Mouse (Mus musculus): ENCODE measurements around the gene Tbc1d21. TPM values are rescaled to one million over a fixed set of nuclear protein-coding genes. Genes with fewer than 3 reads are reported as not detected.
A peak's percentile ranks its signal among the peaks of the same experiment; 100 is the strongest.

The Tbc1d21 gene
- total RNA-seq, 4 experiments from 2014 or later = not detected

GRCm38 (mm10) chr9:58345963-58346362 lies 24.3 kb downstream of the Tbc1d21 start:
- no peak for DNase-seq (ENCODE audit: low spot score in 2 of 2)

- no peak for DNase-seq (ENCODE audit: low spot score in 2 of 2)
These were observed 28.5 kb downstream of the Tbc1d21 start for GRCm38 (mm10) chr9:58341795-58342194.

GRCm38 (mm10) chr9:58336650-58337281 lies 33.5 kb downstream of the Tbc1d21 start:
- no peak for DNase-seq (ENCODE audit: low spot score in 2 of 2)

GRCm38 (mm10) chr9:58331276-58331675 lies 39.0 kb downstream of the Tbc1d21 start:
- DNase-seq (ENCODE audit: low spot score in 2 of 2) = no peak

- peak in 1 of 2 experiments; percentile 75 for DNase-seq (ENCODE audit: low spot score in 2 of 2)
These were observed 40.0 kb downstream of the Tbc1d21 start for GRCm38 (mm10) chr9:58330293-58330692.

- DNase-seq (ENCODE audit: low spot score in 2 of 2) = no peak
These were observed 42.9 kb downstream of the Tbc1d21 start for GRCm38 (mm10) chr9:58327382-58327781.

- DNase-seq (ENCODE audit: low spot score in 2 of 2) = no peak
These were observed 43.6 kb downstream of the Tbc1d21 start for GRCm38 (mm10) chr9:58326477-58327180.

GRCm38 (mm10) chr9:58321681-58322080 lies 48.6 kb downstream of the Tbc1d21 start:
- DNase-seq (ENCODE audit: low spot score in 2 of 2) = no peak

- DNase-seq (ENCODE audit: low spot score in 2 of 2) = no peak
These were observed 51.9 kb downstream of the Tbc1d21 start for GRCm38 (mm10) chr9:58318317-58318716.

GRCm38 (mm10) chr9:58317381-58317780 lies 52.9 kb downstream of the Tbc1d21 start:
- DNase-seq (ENCODE audit: low spot score in 2 of 2) = no peak

- no peak for DNase-seq (ENCODE audit: low spot score in 2 of 2)
These were observed 53.5 kb downstream of the Tbc1d21 start for GRCm38 (mm10) chr9:58316784-58317183.

GRCm38 (mm10) chr9:58315850-58316249 lies 54.4 kb downstream of the Tbc1d21 start:
- no peak for DNase-seq (ENCODE audit: low spot score in 2 of 2)

GRCm38 (mm10) chr9:58314682-58315360 lies 55.4 kb downstream of the Tbc1d21 start:
- DNase-seq (ENCODE audit: low spot score in 2 of 2) = no peak

- no peak for DNase-seq (ENCODE audit: low spot score in 2 of 2)
These were observed 57.3 kb downstream of the Tbc1d21 start, which contains the start of gene Loxl1 for GRCm38 (mm10) chr9:58312944-58313359. Gene Loxl1 (minus strand): TSS chr9:58313186.

GRCm38 (mm10) chr9:58312196-58312943 lies 57.9 kb downstream of the Tbc1d21 start:
- no peak for DNase-seq (ENCODE audit: low spot score in 2 of 2)

GRCm38 (mm10) chr9:58311191-58311910 lies 58.9 kb downstream of the Tbc1d21 start:
- no peak for DNase-seq (ENCODE audit: low spot score in 2 of 2)

GRCm38 (mm10) chr9:58310043-58310660 lies 60.1 kb downstream of the Tbc1d21 start:
- DNase-seq (ENCODE audit: low spot score in 2 of 2) = no peak
